26 mouse cellular contexts compared by ENCODE assay signal in the genomic region with DNA sequence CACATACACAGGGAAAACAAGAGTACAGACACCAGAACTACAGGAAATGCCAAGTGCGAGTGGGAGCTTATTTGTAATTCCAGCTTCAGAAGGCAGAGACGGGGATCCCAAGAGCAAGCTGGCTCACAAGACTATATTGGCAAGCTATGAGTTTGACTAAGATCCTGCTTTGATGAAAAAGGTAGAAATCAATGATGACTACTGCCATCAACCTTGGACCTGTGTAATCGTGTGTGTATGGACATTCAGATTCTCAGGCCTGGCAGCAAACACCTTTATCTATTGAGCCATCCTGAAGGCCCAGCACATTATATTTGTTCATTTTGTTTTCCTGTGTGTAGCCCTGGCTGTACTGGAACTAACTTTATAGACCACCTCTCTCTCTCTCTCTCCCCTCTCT. TPM values are rescaled to one million over a fixed set of nuclear protein-coding genes. Genes with fewer than 3 reads are reported as not detected.
DNase-seq lines count a peak whose midpoint lies in the region; ATAC-seq and TF ChIP-seq lines count a peak whose summit lies in the region.
"Had no signal": no experiment of that assay in that cellular context is flagged by ENCODE, and none has a peak within 500 bp of the region (broad histone marks: within the 10 kb centered on the region; RNA-seq: fewer than 3 reads in every experiment).

No protein-coding gene starts in this region.

- no peak for TF ChIP-seq CTCF in liver, adult 2 months (IDR thresholded peaks at IDR 0.05; ENCODE audit: low read depth, low read length)
- no peak for TF ChIP-seq CTCF in liver, postnatal 0 days (IDR thresholded peaks at IDR 0.05; ENCODE audit: low read depth)

- no peaks in the 10 kb centered on the region for H3K36me3 ChIP-seq in liver, adult 2 months (ENCODE audit: control insufficient read depth, insufficient read depth, low read length)
- peaks cover 6% of the 10 kb centered on the region; the same call in 1 of the 2 replicates for H3K36me3 ChIP-seq in liver, embryonic 13.5 days
- H3K36me3 ChIP-seq in liver, postnatal 0 days (replicated peaks; ENCODE audit: insufficient read depth, low read length) = 0 out of 2 replicates have a peak, but pooled peaks cover 8% of the 10 kb centered on the region
- H3K36me3 ChIP-seq: embryonic facial prominence, embryonic 12.5 days; forebrain, embryonic 12.5 days had no signal

- no peak overlapping the region for H3K4me3 ChIP-seq in liver, adult 2 months (ENCODE audit: insufficient read depth, low read depth, low read length)
- H3K4me3 ChIP-seq in liver, embryonic 13.5 days (replicated peaks) = no peak overlapping the region
- H3K4me3 ChIP-seq in liver, postnatal 0 days (ENCODE audit: low read depth, low read length) = no peak overlapping the region
- H3K4me3 ChIP-seq: embryonic facial prominence, embryonic 10.5 days; embryonic facial prominence, embryonic 12.5 days; forebrain, embryonic 12.5 days had no signal

- no peak for ATAC-seq in liver, embryonic 13.5 days (ENCODE audit: low read depth)
- ATAC-seq in liver, postnatal 0 days = peak; percentile 0; the same call in 1 of the 2 replicates
- no peak for ATAC-seq in megakaryocyte, adult 5-6 weeks (ENCODE audit: poor library complexity, severe bottlenecking)
- ATAC-seq: forebrain, embryonic 14.5 days; forebrain, postnatal 0 days had no signal

- H3K27me3 ChIP-seq in liver, adult 2 months (ENCODE audit: control insufficient read depth, insufficient read depth, low read length) = no peaks in the 10 kb centered on the region
- no peaks in the 10 kb centered on the region for H3K27me3 ChIP-seq in liver, embryonic 13.5 days
- H3K27me3 ChIP-seq in liver, postnatal 0 days (ENCODE audit: insufficient read depth, low read length) = no peaks in the 10 kb centered on the region
- H3K27me3 ChIP-seq: embryonic facial prominence, embryonic 12.5 days; forebrain, embryonic 12.5 days had no signal

- H3K9ac ChIP-seq in liver, adult 2 months (ENCODE audit: low read depth, low read length) = no peak overlapping the region
- H3K9ac ChIP-seq in liver, embryonic 13.5 days = no peak overlapping the region
- no peak overlapping the region for H3K9ac ChIP-seq in liver, postnatal 0 days (replicated peaks)
- H3K9ac ChIP-seq: embryonic facial prominence, embryonic 12.5 days; forebrain, embryonic 12.5 days; forebrain, postnatal 0 days had no signal

- no peak for TF ChIP-seq EP300 in liver, postnatal 0 days (IDR thresholded peaks at IDR 0.05; ENCODE audit: low read depth)

- TF ChIP-seq POLR2A in liver, adult 2 months (IDR thresholded peaks at IDR 0.05; ENCODE audit: extremely low read depth, insufficient read depth, low read length) = no peak

- DNase-seq in liver, adult 2 months (ENCODE audit: extremely low read depth, low read depth, low spot score) = peak; percentile 97
- no peak for DNase-seq in liver
- DNase-seq in brain, adult 2 months (ENCODE audit: low read depth, low spot score) = peak; percentile 7
- DNase-seq in liver, embryonic 13.5 days = no peak
- no peak for DNase-seq in liver, postnatal 0 days
- DNase-seq in spleen, postnatal 14 days (ENCODE audit: low spot score in 2 of 2) = no peak
- DNase-seq: adrenal gland, adult 2 months; adrenal gland, postnatal 10 days; adrenal gland, postnatal 25 days; cerebellum, adult 11-12 months; cerebellum, adult 2 months; cerebellum, adult 9-10 months; cerebellum, postnatal 10 days; cerebellum, postnatal 25 days; forebrain, postnatal 0 days had no signal

- H3K4me2 ChIP-seq in liver, embryonic 13.5 days = no peak overlapping the region
- 0 out of 2 replicates have a peak overlapping the region, but pooled peaks have one; percentile 11 for H3K4me2 ChIP-seq in liver, postnatal 0 days (ENCODE audit: low read depth, low read length)
- H3K4me2 ChIP-seq: embryonic facial prominence, embryonic 12.5 days; forebrain, embryonic 12.5 days had no signal

- H3K79me2 ChIP-seq in liver, adult 2 months (ENCODE audit: control insufficient read depth, insufficient read depth, low read length) = peaks cover 36% of the 10 kb centered on the region

- 9% methylated on average over 3 of the region's 3 CpGs for WGBS in liver, adult 2 months
- 79% methylated on average over 3 of the region's 3 CpGs for WGBS in liver, embryonic 13.5 days (ENCODE audit: insufficient replicate concordance)
- WGBS in liver, postnatal 0 days (ENCODE audit: insufficient replicate concordance) = 58% methylated on average over 3 of the region's 3 CpGs

- H3K27ac ChIP-seq in liver, adult 2 months (replicated peaks; ENCODE audit: insufficient read depth, low read depth, low read length) = peak overlapping the region; percentile 38; the same call in 1 of the 2 replicates
- H3K27ac ChIP-seq in liver, embryonic 13.5 days = peak overlapping the region; percentile 53; the same call in 1 of the 2 replicates
- H3K27ac ChIP-seq in liver, postnatal 0 days (ENCODE audit: low read depth) = peak overlapping the region; percentile 78
- H3K27ac ChIP-seq: embryonic facial prominence, embryonic 10.5 days; embryonic facial prominence, embryonic 12.5 days; forebrain, embryonic 12.5 days had no signal

- H3K4me1 ChIP-seq in liver, adult 2 months (ENCODE audit: control insufficient read depth, insufficient read depth, low read length) = peaks cover 13% of the 10 kb centered on the region
- H3K4me1 ChIP-seq in liver, embryonic 13.5 days (replicated peaks) = peaks cover 74% of the 10 kb centered on the region
- H3K4me1 ChIP-seq in liver, postnatal 0 days (ENCODE audit: insufficient read depth) = peaks cover 36% of the 10 kb centered on the region

- no peaks in the 10 kb centered on the region for H3K9me3 ChIP-seq in liver, embryonic 13.5 days (replicated peaks)
- no peaks in the 10 kb centered on the region for H3K9me3 ChIP-seq in liver, postnatal 0 days (ENCODE audit: low read length)
- H3K9me3 ChIP-seq: embryonic facial prominence, embryonic 10.5 days; embryonic facial prominence, embryonic 12.5 days; forebrain, embryonic 12.5 days had no signal

RNA-seq across cellular contexts. Expression of gene Cep85, which starts 3.2 kb away (rescaled TPM):
- 99.8 and 108 TPM in 2 replicates for total RNA-seq in liver, adult 2 months (2014; rRNA removed)
- polyA plus RNA-seq in liver, adult 2 months (2012; rRNA removed) = 50.5 and 61.5 TPM in 2 replicates
- 27.8 and 35.1 TPM in 2 replicates for polyA plus RNA-seq in liver, embryonic 13.5 days (2015; fragmentation: Nextera tagmentation; extraction: Ambion mirVana)
- 65.6 and 98.1 TPM in 2 replicates for polyA plus RNA-seq in liver, postnatal 0 days (2015; fragmentation: Nextera tagmentation; extraction: Ambion mirVana)
- total RNA-seq in megakaryocyte, adult 5-6 weeks (2015) = 11.4 and 20.6 TPM in 2 replicates
- total RNA-seq in megakaryocyte, adult 5-6 weeks (2017) = 17.7 TPM in 2 replicates

RNA-seq across cellular contexts. Expression of gene Gm7534, which starts 19.1 kb away (rescaled TPM):
- not detected in 2 replicates for total RNA-seq in liver, adult 2 months (2014; rRNA removed)
- not detected in 2 replicates for polyA plus RNA-seq in liver, adult 2 months (2012; rRNA removed)
- polyA plus RNA-seq in liver, embryonic 13.5 days (2015; fragmentation: Nextera tagmentation; extraction: Ambion mirVana) = not detected in 2 replicates
- polyA plus RNA-seq in liver, postnatal 0 days (2015; fragmentation: Nextera tagmentation; extraction: Ambion mirVana) = not detected in 2 replicates
- total RNA-seq in megakaryocyte, adult 5-6 weeks (2015) = 0.07 TPM in 1 of 2 replicates, not detected in the other
- total RNA-seq in megakaryocyte, adult 5-6 weeks (2017) = not detected in 2 replicates
- total RNA-seq: adrenal gland, adult 2 months; adrenal gland, postnatal 10 days; adrenal gland, postnatal 25 days; adrenal gland, postnatal 4 days; ES-E14; forebrain, postnatal 0 days; MEL had no signal
- polyA plus RNA-seq: adrenal gland, adult 2 months; C2C12; cerebellum, adult 2 months; cortical plate, adult 2 months; embryonic facial prominence, embryonic 12.5 days; forebrain, embryonic 12.5 days; forebrain, embryonic 14.5 days; forebrain, postnatal 0 days had no signal

RNA-seq across cellular contexts. Expression of gene Catsper4, which starts 43.5 kb away (rescaled TPM):
- total RNA-seq in liver, adult 2 months (2014; rRNA removed) = not detected in 2 replicates
- not detected in 2 replicates for polyA plus RNA-seq in liver, adult 2 months (2012; rRNA removed)
- not detected in 2 replicates for polyA plus RNA-seq in liver, embryonic 13.5 days (2015; fragmentation: Nextera tagmentation; extraction: Ambion mirVana)
- not detected in 2 replicates for polyA plus RNA-seq in liver, postnatal 0 days (2015; fragmentation: Nextera tagmentation; extraction: Ambion mirVana)
- not detected in 2 replicates for total RNA-seq in megakaryocyte, adult 5-6 weeks (2015)
- total RNA-seq in megakaryocyte, adult 5-6 weeks (2017) = not detected in 2 replicates
- total RNA-seq: adrenal gland, adult 2 months; adrenal gland, postnatal 10 days; adrenal gland, postnatal 25 days; adrenal gland, postnatal 4 days; ES-E14; forebrain, postnatal 0 days; MEL had no signal
- polyA plus RNA-seq: adrenal gland, adult 2 months; C2C12; cerebellum, adult 2 months; cortical plate, adult 2 months; embryonic facial prominence, embryonic 10.5 days; embryonic facial prominence, embryonic 12.5 days; embryonic facial prominence, embryonic 14.5 days; forebrain, embryonic 12.5 days; forebrain, embryonic 14.5 days; forebrain, postnatal 0 days had no signal

RNA-seq across cellular contexts. Expression of gene Cnksr1, which starts 54.5 kb away (rescaled TPM):
- 0.07 and 0.09 TPM in 2 replicates for total RNA-seq in liver, adult 2 months (2014; rRNA removed)
- 0.17 and 0.21 TPM in 2 replicates for polyA plus RNA-seq in liver, adult 2 months (2012; rRNA removed)
- 0.05 and 0.07 TPM in 2 replicates for polyA plus RNA-seq in liver, embryonic 13.5 days (2015; fragmentation: Nextera tagmentation; extraction: Ambion mirVana)
- polyA plus RNA-seq in liver, postnatal 0 days (2015; fragmentation: Nextera tagmentation; extraction: Ambion mirVana) = 0.08 and 0.20 TPM in 2 replicates
- 0.11 TPM in 1 of 2 replicates, not detected in the other for total RNA-seq in megakaryocyte, adult 5-6 weeks (2015)
- total RNA-seq in megakaryocyte, adult 5-6 weeks (2017) = not detected in 2 replicates
- total RNA-seq: forebrain, postnatal 0 days; MEL had no signal
- polyA plus RNA-seq: forebrain, embryonic 14.5 days had no signal

RNA-seq across cellular contexts. Expression of gene Sh3bgrl3, which starts 55.1 kb away (rescaled TPM):
- 6.0 and 10.3 TPM in 2 replicates for total RNA-seq in liver, adult 2 months (2014; rRNA removed)
- 36.6 and 45.0 TPM in 2 replicates for polyA plus RNA-seq in liver, adult 2 months (2012; rRNA removed)
- 158 and 171 TPM in 2 replicates for polyA plus RNA-seq in liver, embryonic 13.5 days (2015; fragmentation: Nextera tagmentation; extraction: Ambion mirVana)
- polyA plus RNA-seq in liver, postnatal 0 days (2015; fragmentation: Nextera tagmentation; extraction: Ambion mirVana) = 198 and 215 TPM in 2 replicates
- 1,305 and 1,385 TPM in 2 replicates for total RNA-seq in megakaryocyte, adult 5-6 weeks (2015)
- total RNA-seq in megakaryocyte, adult 5-6 weeks (2017) = 523 and 622 TPM in 2 replicates

Comparison
In these comparisons a context has a peak if more than half of its experiments do, and no peak if none do; other contexts are left out.
1. DNase-seq: peak in liver, adult 2 months (single experiment) and brain, adult 2 months (single experiment); none in liver (single experiment), liver, embryonic 13.5 days (single experiment), liver, postnatal 0 days (single experiment) and spleen, postnatal 14 days (0 of 2).
2. Peak in every context shown above with its lines, with median percentiles within 50 percentile points of each other: H3K27ac ChIP-seq.